Mouse (Mus musculus) kidney, adult 11 months (tissue): Measurements from ENCODE around the gene Pabpc6.

Experiments
- DNase-seq: peaks from one replicate; pipeline ENCODE4 v3.0.0; 2022

The Pabpc6 gene

DNA sequence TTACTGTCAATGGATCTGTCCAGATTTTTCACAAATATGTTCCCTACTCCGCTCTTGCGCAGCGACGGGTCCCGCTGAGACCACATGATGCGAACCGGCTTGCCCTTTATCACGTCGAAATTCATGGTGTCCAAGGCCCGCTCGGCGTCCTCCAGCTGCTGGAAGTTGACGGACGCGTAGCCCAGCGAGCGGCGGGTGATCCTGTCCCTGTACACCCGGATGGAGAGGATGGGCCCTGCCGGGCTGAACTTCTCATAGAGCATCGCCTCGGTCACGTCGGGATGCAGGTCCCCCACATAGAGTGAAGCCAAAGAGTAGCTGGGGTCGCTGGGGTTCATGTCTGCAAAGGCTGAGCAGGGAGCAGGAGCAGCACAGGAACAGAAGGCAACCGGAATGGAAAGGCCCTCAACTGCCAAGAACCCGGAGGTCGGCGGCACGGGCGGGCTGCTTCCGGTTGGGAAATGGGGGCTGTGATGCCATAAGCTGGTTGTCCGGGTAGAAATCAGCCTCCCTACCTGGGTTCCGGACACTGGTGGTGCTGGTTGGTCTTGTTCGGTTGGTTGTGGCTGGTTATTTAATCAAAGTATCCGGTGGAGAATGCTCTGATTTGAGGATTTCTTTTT is at the start of gene Pabpc6:
TSS of gene Pabpc6 (minus strand) at position 435 of the 623 bp plus-strand sequence.
- no peak for DNase-seq

DNA sequence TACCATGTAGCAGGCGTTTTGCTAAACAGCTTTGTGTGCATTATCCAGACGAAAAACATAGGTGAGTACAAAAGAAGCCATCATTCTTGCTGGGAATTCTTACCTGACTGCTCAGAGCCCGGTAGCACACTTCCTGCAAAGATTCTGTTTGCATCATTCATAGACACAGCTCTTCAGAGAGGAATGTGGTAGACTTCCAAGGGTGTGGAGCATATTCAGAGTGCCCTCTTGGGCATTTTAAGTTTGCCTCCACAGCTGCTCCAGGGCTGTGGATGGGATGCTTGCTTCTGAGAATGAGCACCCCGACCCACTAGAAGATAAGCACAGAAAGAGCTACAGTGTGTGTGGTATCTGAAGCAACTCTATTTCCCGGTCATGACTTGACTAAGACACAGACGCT is 41.4 kb upstream of the Pabpc6 start:
- DNase-seq, result no peak

DNA sequence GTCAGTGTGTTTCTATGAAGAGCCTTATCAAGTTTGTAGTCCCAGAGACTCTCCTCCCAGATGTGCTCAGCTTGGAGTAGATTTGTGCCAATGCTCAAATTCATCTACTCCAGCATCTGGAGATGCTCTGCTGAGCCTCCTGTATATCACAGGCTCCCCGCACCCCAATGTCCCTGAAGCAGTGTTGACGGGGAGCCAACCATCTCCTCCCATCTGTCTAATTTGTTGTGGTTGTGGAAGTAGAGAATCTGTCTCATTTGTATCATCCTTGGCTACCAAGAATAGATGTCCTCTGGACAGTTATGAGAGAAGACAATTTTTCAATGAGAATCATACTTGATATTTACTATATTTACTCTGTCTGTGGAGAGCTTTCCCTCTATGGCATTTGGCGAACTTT is 39.4 kb upstream of the Pabpc6 start:
- no peak for DNase-seq

GRCm38 (mm10) chr17:9707356-9707755 is 37.8 kb upstream of the Pabpc6 start:
- DNase-seq, result no peak

DNA sequence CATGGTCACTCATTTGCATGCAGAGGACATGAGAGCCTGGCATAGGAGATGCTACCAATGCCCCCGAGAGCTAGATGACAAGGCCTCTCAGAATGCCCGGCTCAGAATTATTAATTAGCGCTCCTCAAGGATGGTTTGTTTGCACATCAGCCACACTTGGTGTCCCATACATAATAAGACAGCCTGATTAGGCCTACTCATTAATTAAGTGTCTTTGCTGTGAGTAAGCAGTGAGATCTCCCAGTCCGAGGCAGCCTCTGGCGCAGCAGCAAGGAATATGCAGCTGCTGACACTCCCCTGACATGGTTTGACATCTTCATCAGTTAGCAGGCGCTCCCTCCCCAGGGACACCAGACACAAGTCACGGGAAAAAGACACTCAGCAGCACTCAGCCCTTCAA is 28.2 kb upstream of the Pabpc6 start:
- DNase-seq, result no peak

GRCm38 (mm10) chr17:9691251-9691650 is 21.7 kb upstream of the Pabpc6 start:
- no peak for DNase-seq

GRCm38 (mm10) chr17:9683539-9684155 is 14.1 kb upstream of the Pabpc6 start:
- no peak for DNase-seq

GRCm38 (mm10) chr17:9680741-9681140 is 11.2 kb upstream of the Pabpc6 start:
- DNase-seq, result no peak

DNA sequence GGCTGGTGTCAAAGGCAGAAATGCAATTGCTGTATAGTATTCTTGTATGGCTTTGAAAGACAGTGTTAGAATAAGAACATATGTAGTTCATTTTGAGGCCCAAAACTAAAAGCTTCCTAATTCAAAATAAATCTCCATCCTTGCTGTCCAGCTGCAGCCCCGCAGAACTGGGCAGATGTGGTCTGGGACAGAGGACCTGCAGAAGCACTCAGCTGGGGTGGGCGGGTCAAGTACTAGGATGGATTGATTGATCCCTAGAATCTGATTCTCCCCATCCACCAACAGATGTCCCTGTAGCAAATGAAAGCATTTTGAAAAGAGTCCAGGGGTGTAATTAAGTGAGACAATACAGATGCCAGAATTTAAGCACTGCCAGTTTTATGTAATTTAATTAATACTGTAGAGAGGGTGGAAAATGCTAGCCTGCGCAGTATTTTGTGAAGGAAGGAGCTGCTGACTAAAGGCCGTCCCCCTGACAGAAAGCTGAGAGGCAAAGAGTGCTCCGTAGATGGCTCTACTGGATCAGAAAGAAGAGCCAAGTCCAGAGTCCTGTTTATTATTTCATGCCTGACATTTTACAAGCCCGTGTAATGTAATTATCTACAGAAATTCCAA is 5.8 kb upstream of the Pabpc6 start:
- DNase-seq, result no peak

DNA sequence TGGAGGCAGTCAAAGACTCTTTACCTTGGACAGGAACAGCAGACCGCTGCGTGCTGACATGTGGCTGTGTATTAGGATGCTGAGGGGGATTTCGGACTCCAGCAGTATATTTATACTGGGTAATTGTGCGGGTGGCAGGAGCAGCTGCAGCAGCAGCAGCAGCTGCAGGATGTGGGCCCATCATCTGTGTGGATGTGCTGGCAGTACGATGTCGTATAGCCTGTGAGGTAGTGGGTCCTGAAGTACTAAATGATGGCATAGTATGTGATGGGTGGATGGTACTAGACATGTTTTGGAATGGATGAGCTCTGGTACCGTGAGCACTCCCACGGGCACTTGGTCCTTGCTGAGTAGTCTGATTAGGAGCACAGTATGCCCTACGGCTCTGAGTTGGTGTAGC is 1.6 kb downstream of the Pabpc6 start:
- DNase-seq, result no peak

DNA sequence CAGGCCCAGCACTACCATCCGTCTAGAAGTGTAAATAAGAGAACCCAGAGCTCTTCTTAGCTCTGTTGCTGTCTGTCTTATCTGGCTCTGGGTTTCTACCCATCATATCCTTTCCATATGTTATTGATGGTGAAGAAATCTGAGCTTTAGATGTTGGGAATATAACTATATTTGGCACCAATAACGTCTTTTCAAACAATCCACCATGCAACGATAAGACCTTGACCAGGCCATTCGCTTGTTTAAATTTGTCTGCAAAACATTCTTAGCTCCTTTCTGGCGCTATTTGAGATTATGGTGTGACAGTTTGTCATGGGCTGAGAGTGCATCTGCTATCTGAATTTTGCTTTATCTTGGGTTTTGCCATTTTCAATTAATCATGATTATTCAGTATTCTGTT is 10.9 kb downstream of the Pabpc6 start:
- no peak for DNase-seq

- DNase-seq, result no peak
These were observed 15.4 kb downstream of the Pabpc6 start for GRCm38 (mm10) chr17:9654155-9654554.

DNA sequence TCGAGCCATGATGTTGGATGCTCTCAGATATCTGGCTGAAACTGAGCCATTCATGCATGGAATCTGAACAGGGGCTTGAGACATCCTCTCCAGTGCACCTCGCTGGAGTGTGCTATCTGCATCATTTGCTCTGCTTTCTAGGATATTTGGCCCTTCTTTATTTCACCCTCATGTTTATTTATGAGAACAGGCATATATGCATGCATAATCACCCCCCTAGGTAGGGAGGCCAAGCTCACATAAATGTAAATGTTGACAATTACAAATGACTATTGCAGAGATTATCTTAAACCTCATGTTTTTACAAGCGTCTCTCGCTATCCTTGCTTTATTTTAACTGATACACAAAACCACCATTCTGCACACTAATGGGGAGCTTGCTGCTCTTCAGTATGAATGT is 21.9 kb downstream of the Pabpc6 start:
- DNase-seq, result no peak

- DNase-seq, result no peak
These were observed 25.8 kb downstream of the Pabpc6 start for GRCm38 (mm10) chr17:9643657-9644180.

DNA sequence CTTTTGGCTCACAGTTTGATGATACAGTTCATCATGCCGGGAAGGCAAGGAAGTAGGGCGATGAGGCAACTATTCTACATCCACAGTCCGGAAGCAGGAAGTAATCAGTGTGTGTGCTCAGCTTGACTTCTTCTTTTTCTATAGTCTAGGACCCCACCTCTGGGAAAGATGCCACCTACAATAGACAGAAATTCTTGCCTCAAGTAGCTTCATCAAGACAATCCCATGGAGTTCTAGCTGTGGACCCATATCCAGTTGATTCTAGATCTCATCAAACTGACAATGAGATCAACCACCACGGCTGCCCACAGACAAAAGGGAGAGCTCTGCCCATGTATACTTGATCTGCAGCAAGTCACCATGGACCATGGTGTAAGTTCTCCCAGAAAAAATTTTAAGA is 32.5 kb downstream of the Pabpc6 start:
- no peak for DNase-seq

GRCm38 (mm10) chr17:9632579-9633252 is 36.8 kb downstream of the Pabpc6 start:
- no peak for DNase-seq

- no peak for DNase-seq
These were observed 37.4 kb downstream of the Pabpc6 start for GRCm38 (mm10) chr17:9632140-9632539.

- DNase-seq, result no peak
These were observed 38.4 kb downstream of the Pabpc6 start for GRCm38 (mm10) chr17:9631081-9631480.

GRCm38 (mm10) chr17:9627011-9627410 is 42.5 kb downstream of the Pabpc6 start:
- DNase-seq, result no peak
